Mouse (Mus musculus): ENCODE measurements around the gene Acsbg2. TPM values are rescaled to one million over a fixed set of nuclear protein-coding genes. Genes with fewer than 3 reads are reported as not detected.

Gene Acsbg2
- total and polyA plus RNA-seq, 2 experiments from 2014 or later: 0.11 TPM; not detected in 1

DNA sequence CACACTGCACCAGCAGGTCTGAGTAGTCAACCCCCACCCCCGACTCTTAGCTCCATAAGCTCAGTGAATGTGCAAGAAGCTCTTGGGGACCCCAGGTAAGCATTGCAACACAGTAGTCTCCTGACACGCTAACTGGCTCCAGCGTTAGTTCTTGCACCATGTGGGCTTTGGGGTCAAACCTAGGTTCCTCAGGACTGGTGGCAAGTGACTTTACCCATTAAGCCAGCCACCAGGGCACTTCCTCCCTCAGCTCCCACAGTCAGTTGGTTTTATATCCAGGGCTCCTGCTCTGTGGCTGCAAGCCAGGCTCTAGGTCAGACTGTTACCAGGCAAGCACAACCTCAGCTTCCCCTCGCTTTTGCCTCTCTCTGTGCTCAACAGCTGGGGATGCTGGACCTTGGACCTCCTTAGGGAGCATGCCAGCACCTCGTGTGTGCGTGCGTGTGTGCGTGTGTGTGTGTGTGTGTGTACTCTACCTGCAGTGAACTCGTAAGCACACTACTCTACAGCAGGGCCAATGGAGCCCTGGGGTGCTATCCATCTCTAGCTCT lies 21.2 kb upstream of the Acsbg2 start:
- TF ChIP-seq CTCF (IDR thresholded peaks at IDR 0.05): no peak
- Histone ChIP-seq H3K9ac (replicated peaks; ENCODE audit: low read length, poor library complexity, severe bottlenecking) (no peak overlapping the region), H3K4me2 (ENCODE audit: low read depth, low read length, poor library complexity, severe bottlenecking) (no peak overlapping the region), H3K27ac (ENCODE audit: low read depth, low read length) (no peak overlapping the region), H3K4me1 (ENCODE audit: insufficient read depth, low read length) (0 out of 2 replicates have a peak, but pooled peaks cover 4% of the 10 kb centered on the region), H3K4me3 (ENCODE audit: low read depth, low read length) (no peak overlapping the region), H3K27me3 (ENCODE audit: insufficient read depth, low read length) (no peaks in the 10 kb centered on the region), H3K36me3 (ENCODE audit: insufficient read depth, low read length) (peaks cover 68% of the 10 kb centered on the region), H3K9me3 (ENCODE audit: low read length) (no peaks in the 10 kb centered on the region)
- ATAC-seq (ENCODE audit: low FRiP score) (no peak), DNase-seq (ENCODE audit: low spot score) (no peak)
- whole genome bisulfite sequencing: 93% methylated on average over 9 of the region's 9 CpGs

DNA sequence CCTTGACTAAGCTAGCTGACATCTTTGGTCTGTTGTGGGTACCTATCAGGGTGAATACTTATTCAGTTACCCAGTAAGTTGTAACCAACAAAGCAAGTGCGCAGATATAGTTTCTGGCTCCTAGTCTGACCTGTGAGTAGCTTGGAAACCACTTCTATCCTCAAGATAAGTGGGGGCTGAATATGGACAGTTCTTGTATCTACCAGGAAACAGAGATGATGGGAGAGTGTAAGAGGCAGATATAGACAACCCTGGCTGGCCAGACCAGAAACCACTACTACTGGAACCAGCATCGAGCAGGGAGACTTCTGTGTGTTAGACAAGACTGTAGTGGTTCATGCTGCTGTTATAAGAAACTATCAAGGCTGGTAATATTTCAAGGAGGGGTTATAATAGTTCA lies 15.8 kb upstream of the Acsbg2 start:
- no peak for ATAC-seq (ENCODE audit: low FRiP score)
- 97% methylated on average over 2 of the region's 2 CpGs for WGBS

GRCm38 (mm10) chr17:56888050-56888449 lies 13.8 kb upstream of the Acsbg2 start:
- 93% methylated on average over 2 of the region's 3 CpGs for WGBS
- Histone ChIP-seq H3K4me3 (ENCODE audit: low read depth, low read length) (no peak overlapping the region), H3K4me1 (ENCODE audit: insufficient read depth, low read length) (no peaks in the 10 kb centered on the region), H3K27ac (ENCODE audit: low read depth, low read length) (no peak overlapping the region), H3K4me2 (ENCODE audit: low read depth, low read length, poor library complexity, severe bottlenecking) (no peak overlapping the region), H3K9me3 (ENCODE audit: low read length) (no peaks in the 10 kb centered on the region), H3K9ac (replicated peaks; ENCODE audit: low read length, poor library complexity, severe bottlenecking) (no peak overlapping the region), H3K27me3 (ENCODE audit: insufficient read depth, low read length) (no peaks in the 10 kb centered on the region), H3K36me3 (ENCODE audit: insufficient read depth, low read length) (peaks cover 23% of the 10 kb centered on the region)
- no peak for ATAC-seq (ENCODE audit: low FRiP score)
- DNase-seq (ENCODE audit: low spot score): no peak
- TF ChIP-seq CTCF (IDR thresholded peaks at IDR 0.05): peak; percentile 48

More for the DNA sequence above, 15.8 kb upstream of the Acsbg2 start:
- no peak overlapping the region for H3K27ac ChIP-seq (ENCODE audit: low read depth, low read length)
- no peaks in the 10 kb centered on the region for H3K9me3 ChIP-seq (ENCODE audit: low read length)
- H3K9ac ChIP-seq (replicated peaks; ENCODE audit: low read length, poor library complexity, severe bottlenecking): no peak overlapping the region
- peaks cover 42% of the 10 kb centered on the region for H3K36me3 ChIP-seq (ENCODE audit: insufficient read depth, low read length)
- no peak for TF ChIP-seq CTCF (IDR thresholded peaks at IDR 0.05)
- no peaks in the 10 kb centered on the region for H3K4me1 ChIP-seq (ENCODE audit: insufficient read depth, low read length)
- H3K4me2 ChIP-seq (ENCODE audit: low read depth, low read length, poor library complexity, severe bottlenecking): no peak overlapping the region
- H3K4me3 ChIP-seq (ENCODE audit: low read depth, low read length): no peak overlapping the region
- no peak for DNase-seq (ENCODE audit: low spot score)
- H3K27me3 ChIP-seq (ENCODE audit: insufficient read depth, low read length): no peaks in the 10 kb centered on the region

GRCm38 (mm10) chr17:56884809-56885208 lies 10.6 kb upstream of the Acsbg2 start:
- DNase-seq (ENCODE audit: low spot score) (no peak), ATAC-seq (ENCODE audit: low FRiP score) (no peak)
- Histone ChIP-seq H3K9me3 (ENCODE audit: low read length) (no peaks in the 10 kb centered on the region), H3K9ac (replicated peaks; ENCODE audit: low read length, poor library complexity, severe bottlenecking) (no peak overlapping the region), H3K36me3 (ENCODE audit: insufficient read depth, low read length) (0 out of 2 replicates have a peak, but pooled peaks cover 3% of the 10 kb centered on the region), H3K27me3 (ENCODE audit: insufficient read depth, low read length) (no peaks in the 10 kb centered on the region), H3K4me2 (ENCODE audit: low read depth, low read length, poor library complexity, severe bottlenecking) (no peak overlapping the region), H3K4me3 (ENCODE audit: low read depth, low read length) (no peak overlapping the region), H3K27ac (ENCODE audit: low read depth, low read length) (no peak overlapping the region), H3K4me1 (ENCODE audit: insufficient read depth, low read length) (no peaks in the 10 kb centered on the region)
- WGBS: 91% methylated on average over 17 of the region's 17 CpGs
- no peak for TF ChIP-seq CTCF (IDR thresholded peaks at IDR 0.05)

DNA sequence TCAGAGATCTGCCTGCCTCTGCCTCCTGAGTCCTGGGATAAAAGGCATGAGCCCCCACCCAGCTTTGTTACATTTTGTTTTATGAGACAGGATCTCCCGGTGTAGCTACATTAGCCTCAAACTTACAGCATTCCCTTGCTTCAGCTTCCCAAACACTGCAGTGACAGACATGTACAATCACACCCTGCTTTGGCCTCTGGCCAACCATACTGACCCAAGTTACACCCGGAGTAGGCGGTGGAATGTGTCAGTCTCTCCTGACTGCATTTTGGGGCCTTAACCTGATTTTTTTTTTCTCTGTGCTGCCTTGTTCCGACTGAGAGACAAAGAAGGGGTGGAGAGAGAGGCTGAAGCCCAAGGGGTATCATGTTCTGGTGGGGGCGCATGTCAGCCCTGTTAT lies 10.1 kb upstream of the Acsbg2 start:
- 85% methylated on average over 5 of the region's 5 CpGs for WGBS
- TF ChIP-seq CTCF (IDR thresholded peaks at IDR 0.05): no peak
- Histone ChIP-seq H3K4me1 (ENCODE audit: insufficient read depth, low read length) (no peaks in the 10 kb centered on the region), H3K27me3 (ENCODE audit: insufficient read depth, low read length) (no peaks in the 10 kb centered on the region), H3K9me3 (ENCODE audit: low read length) (no peaks in the 10 kb centered on the region), H3K36me3 (ENCODE audit: insufficient read depth, low read length) (no peaks in the 10 kb centered on the region), H3K27ac (ENCODE audit: low read depth, low read length) (no peak overlapping the region), H3K9ac (replicated peaks; ENCODE audit: low read length, poor library complexity, severe bottlenecking) (no peak overlapping the region), H3K4me3 (ENCODE audit: low read depth, low read length) (no peak overlapping the region), H3K4me2 (ENCODE audit: low read depth, low read length, poor library complexity, severe bottlenecking) (no peak overlapping the region)
- ATAC-seq (ENCODE audit: low FRiP score) (no peak), DNase-seq (ENCODE audit: low spot score) (no peak)

DNA sequence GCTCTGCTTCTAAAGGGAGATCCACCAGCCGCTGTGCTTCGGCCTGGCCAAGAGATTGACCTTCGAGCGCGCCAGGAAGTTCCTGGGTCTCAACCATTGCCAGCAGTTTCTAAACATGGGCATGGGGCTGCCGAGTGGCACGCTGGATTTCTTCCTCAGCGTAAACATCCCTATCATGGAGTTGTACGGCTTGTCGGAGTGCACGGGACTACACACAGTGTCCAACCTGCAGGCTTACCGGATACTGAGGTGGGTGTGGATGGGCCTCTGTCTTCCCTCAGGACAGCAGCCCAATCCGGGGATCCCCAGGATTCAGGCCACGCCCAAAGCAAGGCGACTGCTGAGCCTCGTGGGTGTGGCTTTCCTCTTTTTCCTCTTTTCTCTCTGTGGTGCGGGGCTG lies 9.4 kb upstream of the Acsbg2 start:
- Histone ChIP-seq H3K4me2 (ENCODE audit: low read depth, low read length, poor library complexity, severe bottlenecking) (no peak overlapping the region), H3K36me3 (ENCODE audit: insufficient read depth, low read length) (no peaks in the 10 kb centered on the region), H3K27ac (ENCODE audit: low read depth, low read length) (no peak overlapping the region), H3K4me3 (ENCODE audit: low read depth, low read length) (no peak overlapping the region), H3K9ac (replicated peaks; ENCODE audit: low read length, poor library complexity, severe bottlenecking) (no peak overlapping the region), H3K4me1 (ENCODE audit: insufficient read depth, low read length) (no peaks in the 10 kb centered on the region), H3K9me3 (ENCODE audit: low read length) (no peaks in the 10 kb centered on the region), H3K27me3 (ENCODE audit: insufficient read depth, low read length) (no peaks in the 10 kb centered on the region)
- 52% methylated on average over 17 of the region's 17 CpGs for WGBS
- DNase-seq (ENCODE audit: low spot score) (no peak), ATAC-seq (ENCODE audit: low FRiP score) (no peak)
- TF ChIP-seq CTCF (IDR thresholded peaks at IDR 0.05): no peak
